Mouse (Mus musculus) cortical plate, adult 2 months (tissue): Measurements from ENCODE around the gene Atp8a1.

ENCODE experiments used
- CTCF ChIP-seq: fragments of 200-500 bp; IDR thresholded peaks from 2 replicates; pipeline ENCODE4 v1.5.1; 2011; ENCODE audit warnings: mild to moderate bottlenecking, control low read depth, low read length; ENCODE audit not compliant: insufficient read depth; ENCODE audit errors: extremely low read depth
- POLR2A ChIP-seq: fragments of 200-500 bp; IDR thresholded peaks from 2 replicates; pipeline ENCODE4 v1.6.1; 2011; ENCODE audit warnings: mild to moderate bottlenecking, low read length, control low read depth; ENCODE audit not compliant: insufficient read depth; ENCODE audit errors: extremely low read depth

DNA sequence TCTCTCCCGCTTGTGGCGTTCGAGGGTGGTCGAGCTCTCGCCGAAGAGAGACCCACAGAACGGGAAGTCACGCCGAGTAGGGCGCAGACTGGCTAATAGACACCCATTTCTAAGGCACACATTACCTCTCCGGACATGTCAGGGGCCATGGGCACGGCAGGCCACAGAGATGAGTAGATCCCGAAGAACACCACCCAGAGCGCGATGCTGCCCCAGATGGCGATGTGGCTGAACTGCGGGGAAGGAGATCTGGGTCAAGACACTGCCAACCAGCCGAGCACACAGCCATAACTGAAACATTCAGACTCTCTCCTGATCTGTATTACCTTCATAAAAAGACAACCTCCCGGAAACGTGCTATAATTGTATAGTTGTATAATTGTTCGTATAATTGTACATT, 199.7 kb downstream of the Atp8a1 start:
- TF ChIP-seq CTCF (0 out of 2 replicates have a peak, but pooled peaks have one; percentile 15), POLR2A (no peak)
